Mouse (Mus musculus) forebrain, embryonic 16.5 days (tissue): ENCODE results near the gene Cdv3. TPM values are rescaled to one million over a fixed set of nuclear protein-coding genes. Genes with fewer than 3 reads are reported as not detected.
A peak's percentile ranks its signal among the peaks of the same experiment; 100 is the strongest.

Experiments used
- ATAC-seq: fragments of 200-750 bp; cut with Nextera tagmentation; 2 replicates; pipeline ENCODE4 v1.8.0; 2017; ENCODE audit warnings: mild to moderate bottlenecking, moderate library complexity
- H3K27ac ChIP-seq: fragments of 300-500 bp; sonication (generic); 2 replicates; pipeline ENCODE4 v1.5.1; 2014; ENCODE audit warnings: low read length, control low read depth
- H3K27me3 ChIP-seq: fragments of 300-500 bp; sonication (generic); replicated peaks from 2 replicates; pipeline ENCODE4 v1.6.1; 2014; ENCODE audit warnings: low read length; ENCODE audit not compliant: control insufficient read depth, insufficient read depth
- H3K36me3 ChIP-seq: fragments of 300-500 bp; sonication (generic); 2 replicates; pipeline ENCODE4 v1.6.1; 2014; ENCODE audit not compliant: control insufficient read depth, insufficient read depth
- H3K4me1 ChIP-seq: fragments of 300-500 bp; sonication (generic); replicated peaks from 2 replicates; pipeline ENCODE4 v1.6.1; 2014; ENCODE audit warnings: low read length; ENCODE audit not compliant: control insufficient read depth, insufficient read depth
- H3K4me2 ChIP-seq: fragments of 300-500 bp; sonication (generic); 2 replicates; pipeline ENCODE4 v1.6.1; 2014; ENCODE audit warnings: mild to moderate bottlenecking, low read length, control low read depth
- H3K4me3 ChIP-seq: fragments of 300-500 bp; sonication (generic); replicated peaks from 2 replicates; pipeline ENCODE4 v1.5.1; 2014; ENCODE audit warnings: mild to moderate bottlenecking, low read length, control low read depth
- H3K9ac ChIP-seq: fragments of 300-500 bp; sonication (generic); replicated peaks from 2 replicates; pipeline ENCODE4 v1.6.1; 2014; ENCODE audit warnings: low read depth, low read length, control low read depth
- H3K9me3 ChIP-seq: fragments of 300-500 bp; sonication (generic); 2 replicates; pipeline ENCODE4 v1.6.1; 2016; ENCODE audit warnings: low read length; ENCODE audit not compliant: control insufficient read depth
- WGBS: fragments of 180-500 bp; shearing (Covaris S2); extraction: QIAGEN DNeasy Blood & Tissue Kit; methylation state at CpG from one replicate; pipeline ENCODE4 v1.1.7; 2014; 5-methylcytosine and 5-hydroxymethylcytosine counted together
- polyA plus RNA-seq: library from polyadenylated mRNA; unstranded; fragments of >200 nt; fragmentation: Nextera tagmentation; extraction: Ambion mirVana; gene quantifications from 2 replicates; pipeline ENCODE4 v1.2.1, GENCODE M21; 2015

Gene Cdv3
- polyA plus RNA-seq, result 82.8 and 113 TPM in 2 replicates

GRCm38 (mm10) chr9:103365290-103366247, at the start of gene Cdv3:
Gene Cdv3, minus strand, starts transcription at chr9:103365840.
- H3K4me2 ChIP-seq, result peak within 1 kb of the TSS; percentile 76
- ATAC-seq, result peak; percentile 98
- H3K4me1 ChIP-seq, result peaks cover 22% of the 10 kb centered on the region
- H3K36me3 ChIP-seq, result peaks cover 2% of the 10 kb centered on the region; the same call in 1 of the 2 replicates
- peak within 1 kb of the TSS; percentile 69 for H3K9ac ChIP-seq
- H3K4me3 ChIP-seq, result peak within 1 kb of the TSS; percentile 81
- H3K9me3 ChIP-seq, result no peaks in the 10 kb centered on the region
- H3K27ac ChIP-seq, result peak within 1 kb of the TSS; percentile 82
- H3K27me3 ChIP-seq, result no peaks in the 10 kb centered on the region
- whole genome bisulfite sequencing, result 2% methylated on average over 84 of the region's 95 CpGs

GRCm38 (mm10) chr9:103413457-103413856, 47.8 kb upstream of the Cdv3 start:
- Histone ChIP-seq H3K9ac (no peak overlapping the region), H3K4me3 (no peak overlapping the region), H3K4me1 (peaks cover 2% of the 10 kb centered on the region), H3K27me3 (no peaks in the 10 kb centered on the region), H3K27ac (no peak overlapping the region), H3K36me3 (no peaks in the 10 kb centered on the region), H3K9me3 (no peaks in the 10 kb centered on the region), H3K4me2 (no peak overlapping the region)
- no peak for ATAC-seq
- WGBS, result 26% methylated on average over 9 of the region's 9 CpGs

GRCm38 (mm10) chr9:103409119-103409518, 43.5 kb upstream of the Cdv3 start:
- Histone ChIP-seq H3K27ac (no peak overlapping the region), H3K36me3 (no peaks in the 10 kb centered on the region), H3K4me3 (no peak overlapping the region), H3K4me1 (peaks cover 2% of the 10 kb centered on the region), H3K4me2 (no peak overlapping the region), H3K9me3 (no peaks in the 10 kb centered on the region), H3K27me3 (no peaks in the 10 kb centered on the region), H3K9ac (no peak overlapping the region)
- WGBS, result 81% methylated on average over 2 of the region's 2 CpGs
- ATAC-seq, result no peak

GRCm38 (mm10) chr9:103408136-103408777, 42.6 kb upstream of the Cdv3 start:
- no peaks in the 10 kb centered on the region for H3K9me3 ChIP-seq
- H3K9ac ChIP-seq, result no peak overlapping the region
- H3K4me1 ChIP-seq, result no peaks in the 10 kb centered on the region
- no peaks in the 10 kb centered on the region for H3K36me3 ChIP-seq
- WGBS, result 32% methylated on average over 4 of the region's 4 CpGs
- H3K27ac ChIP-seq, result no peak overlapping the region; the same call in 1 of the 2 replicates
- no peak overlapping the region for H3K4me2 ChIP-seq
- no peaks in the 10 kb centered on the region for H3K27me3 ChIP-seq
- H3K4me3 ChIP-seq, result no peak overlapping the region
- ATAC-seq, result 0 out of 2 replicates have a peak, but pooled peaks have one; percentile 36

GRCm38 (mm10) chr9:103403331-103403973, 37.8 kb upstream of the Cdv3 start:
- H3K9ac ChIP-seq, result no peak overlapping the region
- H3K4me3 ChIP-seq, result no peak overlapping the region
- no peak overlapping the region for H3K27ac ChIP-seq
- no peak for ATAC-seq
- H3K4me1 ChIP-seq, result peaks cover 8% of the 10 kb centered on the region
- 67% methylated on average over 4 of the region's 4 CpGs for WGBS
- no peaks in the 10 kb centered on the region for H3K9me3 ChIP-seq
- no peak overlapping the region for H3K4me2 ChIP-seq
- H3K36me3 ChIP-seq, result no peaks in the 10 kb centered on the region
- H3K27me3 ChIP-seq, result no peaks in the 10 kb centered on the region

GRCm38 (mm10) chr9:103398509-103399157, 33.0 kb upstream of the Cdv3 start:
- WGBS, result 39% methylated on average over 21 of the region's 21 CpGs
- Histone ChIP-seq H3K9ac (no peak overlapping the region), H3K4me3 (no peak overlapping the region), H3K27ac (peak overlapping the region; percentile 54), H3K4me2 (peak overlapping the region; percentile 37), H3K4me1 (peaks cover 10% of the 10 kb centered on the region), H3K9me3 (no peaks in the 10 kb centered on the region), H3K27me3 (no peaks in the 10 kb centered on the region), H3K36me3 (no peaks in the 10 kb centered on the region)
- ATAC-seq, result peak; percentile 78

- Histone ChIP-seq H3K9ac (no peak overlapping the region), H3K4me1 (peaks cover under 1% of the 10 kb centered on the region; the same call in 1 of the 2 replicates), H3K4me2 (no peak overlapping the region), H3K27ac (no peak overlapping the region), H3K4me3 (no peak overlapping the region), H3K27me3 (no peaks in the 10 kb centered on the region), H3K36me3 (no peaks in the 10 kb centered on the region), H3K9me3 (no peaks in the 10 kb centered on the region)
- ATAC-seq, result no peak
- 91% methylated on average over 11 of the region's 11 CpGs for WGBS
These were observed 27.6 kb upstream of the Cdv3 start for GRCm38 (mm10) chr9:103393256-103393655.

- Histone ChIP-seq H3K4me3 (no peak overlapping the region), H3K4me2 (no peak overlapping the region), H3K9me3 (no peaks in the 10 kb centered on the region), H3K27ac (no peak overlapping the region), H3K4me1 (no peaks in the 10 kb centered on the region; the same call in 1 of the 2 replicates), H3K27me3 (no peaks in the 10 kb centered on the region), H3K9ac (no peak overlapping the region), H3K36me3 (no peaks in the 10 kb centered on the region)
- 81% methylated on average over 6 of the region's 6 CpGs for WGBS
- ATAC-seq, result no peak
These were observed 26.2 kb upstream of the Cdv3 start for GRCm38 (mm10) chr9:103391796-103392372.
